Mouse (Mus musculus) heart, embryonic 12.5 days (tissue): ENCODE data around the gene Parp9. TPM values are rescaled to one million over a fixed set of nuclear protein-coding genes. Genes with fewer than 3 reads are reported as not detected.
"Not testable (repeated sequence)": the region's sequence is repeated elsewhere in the genome, so short reads cannot be mapped to it uniquely, and the experiment has no call there.

ENCODE experiments used
- ATAC-seq: fragments of 200-750 bp; cut with Nextera tagmentation; 2 replicates; pipeline ENCODE4 v1.8.0; 2017; ENCODE audit warnings: moderate TSS enrichment, moderate library complexity; ENCODE audit not compliant: insufficient number of reproducible peaks, low FRiP score
- H3K27ac ChIP-seq: fragments of 300-500 bp; sonication (generic); 2 replicates; pipeline ENCODE4 v1.5.1; 2016; ENCODE audit warnings: mild to moderate bottlenecking, moderate library complexity; ENCODE audit not compliant: poor library complexity, severe bottlenecking
- H3K27me3 ChIP-seq: fragments of 300-500 bp; sonication (generic); replicated peaks from 2 replicates; pipeline ENCODE4 v1.6.1; 2016; ENCODE audit warnings: mild to moderate bottlenecking, moderate library complexity
- H3K36me3 ChIP-seq: fragments of 300-500 bp; sonication (generic); 2 replicates; pipeline ENCODE4 v1.6.1; 2016; ENCODE audit warnings: mild to moderate bottlenecking, moderate library complexity
- H3K4me1 ChIP-seq: fragments of 300-500 bp; sonication (generic); replicated peaks from 2 replicates; pipeline ENCODE4 v1.6.1; 2016; ENCODE audit warnings: mild to moderate bottlenecking
- H3K4me2 ChIP-seq: fragments of 300-500 bp; sonication (generic); 2 replicates; pipeline ENCODE4 v1.6.1; 2016; ENCODE audit warnings: mild to moderate bottlenecking, moderate library complexity
- H3K4me3 ChIP-seq: fragments of 300-500 bp; sonication (generic); 2 replicates; pipeline ENCODE4 v1.5.1; 2016; ENCODE audit warnings: mild to moderate bottlenecking
- H3K9ac ChIP-seq: fragments of 300-500 bp; sonication (generic); 2 replicates; pipeline ENCODE4 v1.6.1; 2016; ENCODE audit warnings: mild to moderate bottlenecking, moderate library complexity
- H3K9me3 ChIP-seq: fragments of 300-500 bp; sonication (generic); replicated peaks from 2 replicates; pipeline ENCODE4 v1.6.1; 2016; ENCODE audit warnings: mild to moderate bottlenecking, moderate library complexity
- WGBS: fragments of 180-500 bp; shearing (Covaris S2); methylation state at CpG from one replicate; pipeline ENCODE4 v1.1.7; 2016; 5-methylcytosine and 5-hydroxymethylcytosine counted together
- polyA plus RNA-seq: library from polyadenylated mRNA; unstranded; fragments of >200 nt; fragmentation: Nextera tagmentation; extraction: Ambion mirVana; gene quantifications from 2 replicates; pipeline ENCODE4 v1.2.1, GENCODE M21; 2016

Gene Parp9
- polyA plus RNA-seq, 1 experiment from 2014 or later: 6.5 TPM

DNA sequence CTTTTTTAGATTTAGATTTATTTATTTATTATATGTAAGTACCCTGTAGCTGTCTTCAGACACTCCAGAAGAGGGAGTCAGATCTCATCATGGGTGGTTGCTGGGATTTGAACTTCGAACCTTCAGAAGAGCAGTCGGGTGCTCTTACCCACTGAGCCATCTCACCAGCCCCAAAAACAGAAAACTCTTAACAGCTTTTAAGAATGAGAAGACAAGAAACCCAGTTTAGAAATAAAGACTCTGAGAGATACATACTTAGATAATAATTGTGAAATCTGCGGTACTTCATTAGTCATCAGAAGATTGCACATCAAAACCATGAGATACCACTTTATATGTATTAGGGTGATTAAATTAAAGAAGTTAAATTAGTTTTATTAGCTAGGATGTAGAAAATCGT is 60.6 kb downstream of the Parp9 start:
- not testable (repeated sequence) for H3K9me3 ChIP-seq, H3K27ac ChIP-seq, H3K4me1 ChIP-seq, H3K27me3 ChIP-seq, H3K9ac ChIP-seq, ATAC-seq, H3K4me3 ChIP-seq, H3K4me2 ChIP-seq
- 94% methylated on average over 4 of the region's 4 CpGs for WGBS
- H3K36me3 ChIP-seq: peaks cover 16% of the 10 kb centered on the region

DNA sequence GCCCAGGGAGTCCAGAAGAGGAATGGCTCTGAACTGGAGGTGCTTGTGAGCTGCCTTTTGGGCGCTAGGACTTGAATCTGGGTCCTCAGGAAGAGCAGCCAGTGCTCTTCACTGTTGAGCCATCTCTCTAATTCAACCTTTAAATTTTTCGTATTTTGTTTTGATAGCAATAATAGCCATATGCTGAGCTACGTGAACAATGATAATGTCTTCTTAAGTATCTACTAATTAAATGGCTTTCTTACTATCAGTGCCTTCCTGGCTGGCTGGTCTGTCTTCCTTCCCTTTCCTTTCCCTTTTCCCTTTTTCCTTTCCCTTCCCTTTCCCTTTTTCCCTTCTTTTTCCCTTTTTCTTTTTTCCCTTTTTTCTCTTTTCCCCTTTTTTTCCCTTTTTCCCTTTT is 70.1 kb downstream of the Parp9 start:
- H3K27me3 ChIP-seq: no peaks in the 10 kb centered on the region
- no peak overlapping the region for H3K4me2 ChIP-seq
- no peak overlapping the region for H3K4me3 ChIP-seq
- WGBS: 88% methylated on average over 3 of the region's 3 CpGs
- H3K4me1 ChIP-seq: no peaks in the 10 kb centered on the region
- peaks cover 24% of the 10 kb centered on the region for H3K36me3 ChIP-seq
- H3K9me3 ChIP-seq: no peaks in the 10 kb centered on the region
- no peak for ATAC-seq
- no peak overlapping the region for H3K9ac ChIP-seq
- no peak overlapping the region for H3K27ac ChIP-seq

- H3K27ac ChIP-seq: no peak overlapping the region
- 90% methylated on average over 1 of the region's 1 CpGs for WGBS
- no peak overlapping the region for H3K4me2 ChIP-seq
- H3K9me3 ChIP-seq: no peaks in the 10 kb centered on the region
- H3K27me3 ChIP-seq: no peaks in the 10 kb centered on the region
- no peak for ATAC-seq
- no peaks in the 10 kb centered on the region for H3K4me1 ChIP-seq
- H3K9ac ChIP-seq: no peak overlapping the region
- peaks cover 23% of the 10 kb centered on the region for H3K36me3 ChIP-seq
- no peak overlapping the region for H3K4me3 ChIP-seq
These were observed 78.1 kb downstream of the Parp9 start for GRCm38 (mm10) chr16:36016335-36016734.

Other genes with a start within 250 kb of the Parp9 start
- 14.4 and 15.1 TPM in 2 replicates for gene Dirc2, start 169.1 kb upstream of the Parp9 start, polyA plus RNA-seq
- 10.7 and 10.9 TPM in 2 replicates for gene Hspbap1, start 168.1 kb upstream of the Parp9 start, polyA plus RNA-seq
- gene Parp14, start 66.9 kb upstream of the Parp9 start, polyA plus RNA-seq: 0.60 and 0.72 TPM in 2 replicates
- 4.9 and 5.0 TPM in 2 replicates for gene Dtx3l, start 681 bp downstream of the Parp9 start, polyA plus RNA-seq
- gene Kpna1, start 40.3 kb downstream of the Parp9 start, polyA plus RNA-seq: 61.4 and 64.4 TPM in 2 replicates
- 6.2 and 6.3 TPM in 2 replicates for gene Wdr5b, start 102.7 kb downstream of the Parp9 start, polyA plus RNA-seq
- 690 and 731 TPM in 2 replicates for gene Fam162a, start 133.1 kb downstream of the Parp9 start, polyA plus RNA-seq
- gene Ccdc58, start 133.2 kb downstream of the Parp9 start, polyA plus RNA-seq: 86.9 and 89.7 TPM in 2 replicates
- 0.17 TPM in 1 of 2 replicates, not detected in the other for gene Csta1, start 192.8 kb downstream of the Parp9 start, polyA plus RNA-seq
- not detected in 2 replicates for gene Stfa2l1, start 218.3 kb downstream of the Parp9 start, polyA plus RNA-seq
- 1.2 TPM in 1 of 2 replicates, not detected in the other for gene Gm5483, start 245.7 kb downstream of the Parp9 start, polyA plus RNA-seq